Mouse (Mus musculus) cerebellum, adult 2 months (tissue): Measurements from ENCODE around the gene Chrna1. TPM values are rescaled to one million over a fixed set of nuclear protein-coding genes. Genes with fewer than 3 reads are reported as not detected.

ENCODE experiments used
- DNase-seq, 2 experiments: peaks; one replicate each; pipeline ENCODE4 v3.0.0; 2021
- H3K27ac ChIP-seq: fragments of 200-500 bp; 2 replicates; pipeline ENCODE4 v1.5.1; 2012; ENCODE audit warnings: low read length, control low read depth, inconsistent platforms; ENCODE audit not compliant: insufficient read depth
- H3K27me3 ChIP-seq: fragments of 200-500 bp; 2 replicates; pipeline ENCODE4 v1.6.1; 2012; ENCODE audit warnings: inconsistent platforms, mild to moderate bottlenecking, low read length, moderate library complexity; ENCODE audit not compliant: control insufficient read depth, insufficient read depth
- H3K4me1 ChIP-seq: fragments of 200-500 bp; 2 replicates; pipeline ENCODE4 v1.6.1; 2011; ENCODE audit warnings: low read length; ENCODE audit not compliant: control insufficient read depth, insufficient read depth
- H3K4me3 ChIP-seq: fragments of 200-500 bp; replicated peaks from 2 replicates; pipeline ENCODE3; 2011; ENCODE audit warnings: mild to moderate bottlenecking, low read depth, low read length, control low read depth; ENCODE audit not compliant: insufficient read depth
- CTCF ChIP-seq: fragments of 200-500 bp; IDR thresholded peaks from 2 replicates; pipeline ENCODE4 v1.5.1; 2011; ENCODE audit warnings: low read depth, mild to moderate bottlenecking, control low read depth, low read length, moderate library complexity, borderline replicate concordance; ENCODE audit not compliant: insufficient read depth
- POLR2A ChIP-seq: fragments of 200-500 bp; IDR thresholded peaks from 2 replicates; pipeline ENCODE4 v1.6.1; 2011; ENCODE audit warnings: low read length, control low read depth, borderline replicate concordance; ENCODE audit not compliant: insufficient read depth
- WGBS: fragments of 180-500 bp; shearing (Covaris S2); methylation state at CpG from one replicate; pipeline ENCODE4 v1.1.7; 2018; 5-methylcytosine and 5-hydroxymethylcytosine counted together
- polyA plus RNA-seq: library from polyadenylated mRNA; depleted of rRNA; stranded (reverse); fragments of >200 nt; gene quantifications from 2 replicates; pipeline ENCODE4 v1.2.3, GENCODE M21; 2012

Chrna1 gene
- polyA plus RNA-seq, 1 experiment: 0.08 TPM

DNA sequence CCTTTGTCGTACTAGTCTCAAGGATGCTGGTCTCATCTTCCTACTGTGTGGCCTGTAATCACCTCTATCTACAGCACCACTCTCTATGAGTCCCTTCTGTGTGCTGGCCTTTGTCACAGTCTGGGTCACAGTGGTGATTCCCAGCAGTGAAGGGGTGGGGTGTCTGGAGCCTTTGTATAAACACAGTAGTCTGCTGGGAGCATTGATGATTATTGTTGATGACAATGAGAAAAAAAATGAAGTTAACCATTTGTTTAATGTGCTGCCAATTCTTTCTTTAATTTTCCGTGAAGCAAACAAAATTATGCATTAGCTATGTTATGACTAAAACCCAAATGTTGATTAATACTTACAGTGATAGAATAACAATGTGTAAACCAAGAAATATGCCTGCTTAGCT is 8.8 kb upstream of the Chrna1 start:
- 79% methylated on average over 2 of the region's 2 CpGs for WGBS
- TF ChIP-seq CTCF (no peak), POLR2A (no peak)
- Histone ChIP-seq H3K27ac (no peak overlapping the region), H3K27me3 (peaks cover 3% of the 10 kb centered on the region; the same call in 1 of the 2 replicates), H3K4me3 (no peak overlapping the region), H3K4me1 (no peaks in the 10 kb centered on the region; the same call in 1 of the 2 replicates)
- DNase-seq: no peak

DNA sequence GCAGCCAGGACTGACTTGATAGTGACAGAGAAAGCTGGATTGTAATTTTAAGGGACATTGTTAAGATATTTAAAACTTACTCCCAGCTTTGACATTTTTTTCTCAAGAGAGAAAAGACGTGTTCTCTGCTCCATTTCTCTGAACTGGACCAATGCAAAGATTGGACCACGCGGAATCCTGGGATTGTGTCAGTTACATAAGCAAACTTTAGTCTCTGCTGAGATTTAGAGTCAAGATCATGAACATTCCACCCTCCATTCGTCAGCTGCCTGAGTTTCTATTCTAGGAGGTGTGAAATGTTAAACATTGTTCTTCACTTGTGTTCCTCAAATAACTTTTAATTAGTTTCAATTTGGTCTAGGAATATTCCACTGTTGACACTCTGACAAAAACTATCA is 7.0 kb upstream of the Chrna1 start:
- WGBS: 65% methylated on average over 4 of the region's 4 CpGs
- Histone ChIP-seq H3K4me1 (no peaks in the 10 kb centered on the region; the same call in 1 of the 2 replicates), H3K27me3 (peaks cover 3% of the 10 kb centered on the region; the same call in 1 of the 2 replicates), H3K27ac (no peak overlapping the region), H3K4me3 (no peak overlapping the region)
- no peak for DNase-seq
- TF ChIP-seq CTCF: no peak
- TF ChIP-seq POLR2A: no peak

DNA sequence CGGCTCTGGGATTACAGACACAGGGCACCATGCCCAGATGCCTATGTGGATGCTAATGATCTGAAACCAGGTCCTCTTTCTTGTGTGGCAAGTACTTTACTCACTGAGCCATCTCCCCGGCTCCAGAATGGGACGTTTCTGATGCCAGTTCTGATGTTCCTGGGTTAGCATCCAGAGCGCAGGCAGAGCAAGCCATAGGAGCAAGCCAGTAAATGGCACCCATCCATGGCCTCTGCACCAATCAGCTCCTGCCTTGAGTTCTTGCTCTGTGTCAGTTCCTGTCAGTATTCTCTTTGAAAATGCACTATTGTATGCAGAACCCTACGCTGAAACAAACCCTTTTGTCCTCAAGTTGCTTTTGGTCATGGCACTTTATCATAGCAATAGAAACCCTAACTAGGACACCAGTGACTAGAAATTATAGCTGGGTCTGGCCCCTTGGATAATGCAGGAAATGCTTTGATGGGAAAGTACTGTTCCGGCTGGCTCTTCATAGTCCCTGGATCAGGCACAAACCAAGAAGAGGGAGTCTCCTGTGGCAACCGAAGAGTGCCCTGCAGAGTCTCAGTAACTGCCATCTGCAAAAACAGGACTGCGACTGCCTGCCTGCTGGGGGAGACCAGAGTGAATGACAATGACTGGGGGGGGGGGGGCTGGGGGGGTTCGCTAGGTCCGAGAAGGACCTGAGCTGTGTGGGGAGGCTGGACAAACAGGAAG is 6.4 kb upstream of the Chrna1 start:
- no peak overlapping the region for H3K4me3 ChIP-seq
- peaks cover 3% of the 10 kb centered on the region; the same call in 1 of the 2 replicates for H3K27me3 ChIP-seq
- H3K4me1 ChIP-seq: no peaks in the 10 kb centered on the region; the same call in 1 of the 2 replicates
- peak in 1 of 2 experiments; percentile 28 for DNase-seq
- WGBS: 20% methylated on average over 10 of the region's 10 CpGs
- no peak for TF ChIP-seq POLR2A
- no peak for TF ChIP-seq CTCF
- H3K27ac ChIP-seq: no peak overlapping the region

DNA sequence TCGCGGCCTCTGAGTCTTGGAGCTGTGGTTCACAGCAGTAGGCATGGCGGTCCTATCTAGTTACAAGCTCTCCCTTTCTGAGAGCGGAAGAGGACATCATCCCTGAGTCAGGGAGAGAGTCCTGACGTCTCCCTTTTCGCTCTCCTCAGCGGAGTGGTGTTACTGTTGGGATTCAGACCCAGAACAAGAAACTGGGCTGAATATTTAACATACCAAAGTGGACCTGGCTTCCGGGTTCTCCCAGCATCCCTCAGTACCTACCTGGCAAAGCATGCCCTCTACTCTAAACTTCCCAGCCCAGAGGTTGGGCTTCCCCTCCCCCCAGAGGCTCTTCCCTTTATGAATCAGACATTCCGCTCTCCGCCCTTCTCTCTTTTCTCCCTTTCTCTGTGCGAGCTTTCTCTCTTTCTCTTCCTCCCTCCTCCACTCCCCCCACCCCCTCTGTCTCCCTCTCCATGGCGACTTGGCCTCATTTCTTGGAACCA is 5.3 kb upstream of the Chrna1 start:
- Histone ChIP-seq H3K27ac (peak overlapping the region; percentile 10; the same call in 1 of the 2 replicates), H3K27me3 (peaks cover 3% of the 10 kb centered on the region; the same call in 1 of the 2 replicates), H3K4me1 (no peaks in the 10 kb centered on the region; the same call in 1 of the 2 replicates), H3K4me3 (peak overlapping the region; percentile 66)
- DNase-seq: peak in 1 of 2 experiments; percentile 18
- TF ChIP-seq CTCF (no peak), POLR2A (no peak)
- WGBS: 17% methylated on average over 12 of the region's 12 CpGs

DNA sequence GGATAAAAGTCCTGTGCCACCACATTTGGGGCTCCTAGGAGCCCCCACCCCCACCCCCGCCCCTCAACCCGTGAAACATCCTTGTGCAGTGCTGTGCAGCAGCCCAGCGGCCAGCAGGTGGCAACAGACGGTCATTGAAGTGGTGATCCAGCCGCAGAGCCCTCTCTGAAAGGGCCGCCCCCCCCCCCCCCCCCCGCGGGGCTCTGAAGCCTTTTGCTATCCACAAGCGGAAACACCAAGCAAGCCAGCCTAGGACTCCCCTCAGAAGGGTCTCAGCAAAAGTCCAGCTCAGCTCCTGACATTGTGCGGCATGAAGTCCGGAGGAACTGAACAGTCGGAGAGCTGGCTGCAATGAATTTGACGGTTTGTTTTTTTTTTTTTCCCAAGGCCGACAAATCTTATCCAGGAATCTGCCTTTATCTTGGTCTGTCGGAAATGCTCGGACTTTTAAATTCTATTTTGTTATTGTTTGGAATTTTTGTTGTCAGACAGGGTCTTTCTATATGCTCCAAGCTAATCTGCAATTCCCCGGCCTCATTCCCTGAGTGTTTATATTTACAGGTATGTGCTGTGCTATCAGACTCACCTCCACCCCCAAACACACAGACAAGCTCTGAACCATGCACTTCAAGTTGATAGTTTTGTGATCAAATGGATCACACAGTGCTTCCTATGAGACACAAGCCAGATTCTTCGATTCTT is 4.7 kb upstream of the Chrna1 start:
- no peaks in the 10 kb centered on the region for H3K4me1 ChIP-seq
- H3K27me3 ChIP-seq: no peaks in the 10 kb centered on the region
- TF ChIP-seq CTCF (peak; percentile 39; the same call in 1 of the 2 replicates), POLR2A (no peak)
- H3K27ac ChIP-seq: peak overlapping the region; percentile 10; the same call in 1 of the 2 replicates
- H3K4me3 ChIP-seq: peak overlapping the region; percentile 66
- 3% methylated on average over 18 of the region's 18 CpGs for WGBS
- DNase-seq: peak; percentile 59 to 62

DNA sequence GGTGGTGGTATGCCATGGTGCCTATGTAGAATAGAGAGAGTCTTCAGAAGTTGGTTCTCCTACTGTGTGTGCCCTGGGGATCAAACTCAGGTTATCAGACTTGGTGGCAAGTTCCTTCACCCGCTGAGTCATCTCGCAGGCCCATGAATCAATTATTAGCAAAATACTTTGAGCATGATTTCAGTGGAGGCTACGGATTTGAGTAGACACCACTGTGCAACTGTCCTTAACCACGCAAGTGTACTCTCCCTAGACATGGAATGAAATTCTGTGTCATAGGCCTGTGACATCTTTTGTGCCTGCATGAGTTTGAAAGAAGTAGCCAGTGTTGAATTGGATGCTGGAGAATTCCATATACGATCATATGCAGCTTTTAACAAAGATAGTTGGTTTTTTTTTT is 582 bp upstream of the Chrna1 start:
- no peak for DNase-seq
- TF ChIP-seq POLR2A (no peak), CTCF (no peak)
- H3K4me3 ChIP-seq: no peak overlapping the region
- no peaks in the 10 kb centered on the region for H3K4me1 ChIP-seq
- WGBS: 94% methylated on average over 5 of the region's 5 CpGs
- no peak overlapping the region for H3K27ac ChIP-seq
- H3K27me3 ChIP-seq: no peaks in the 10 kb centered on the region

DNA sequence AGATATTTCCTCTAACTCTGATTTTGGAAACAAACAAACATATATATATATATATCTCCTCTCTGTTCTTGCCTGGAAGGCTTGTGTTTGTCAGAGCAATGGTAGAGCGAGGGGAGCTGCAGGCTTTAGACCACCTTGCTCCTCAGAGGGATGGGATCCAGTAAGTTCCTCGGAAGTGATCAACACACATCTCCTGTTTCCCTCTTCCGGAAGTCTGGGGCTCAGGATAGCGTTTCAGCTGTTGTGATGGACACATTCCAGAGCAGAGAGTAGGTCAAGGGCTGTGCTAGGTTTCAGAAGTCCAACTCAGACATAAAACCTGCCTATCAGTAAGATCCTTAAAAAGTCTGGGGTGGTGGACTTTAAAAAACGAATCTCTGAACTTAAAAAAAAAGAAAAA is 970 bp downstream of the Chrna1 start:
- 53% methylated on average over 5 of the region's 5 CpGs for WGBS
- DNase-seq: no peak

DNA sequence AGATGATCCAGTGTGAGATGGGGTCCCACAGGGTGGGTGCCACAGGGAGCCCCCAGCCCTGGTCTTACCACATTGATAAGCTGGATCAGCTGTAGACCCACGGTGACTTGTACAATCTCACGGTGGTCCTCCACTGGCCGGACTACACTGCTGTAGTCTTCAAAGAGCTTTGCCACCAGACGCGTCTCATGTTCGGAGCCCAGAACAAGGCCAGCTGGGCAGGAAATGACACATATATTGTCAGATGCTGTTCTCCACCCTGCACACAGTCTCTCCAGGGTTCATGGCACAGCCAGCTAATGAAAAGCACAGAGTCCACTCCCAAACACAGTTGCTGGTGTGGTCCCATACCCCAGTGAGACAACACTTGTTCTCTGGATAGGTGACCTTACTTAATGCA is 5.7 kb downstream of the Chrna1 start:
- DNase-seq: no peak
- no peaks in the 10 kb centered on the region for H3K27me3 ChIP-seq
- H3K4me3 ChIP-seq: no peak overlapping the region
- H3K27ac ChIP-seq: no peak overlapping the region
- TF ChIP-seq POLR2A (no peak), CTCF (no peak)
- H3K4me1 ChIP-seq: no peaks in the 10 kb centered on the region
- WGBS: 83% methylated on average over 6 of the region's 6 CpGs

More for the DNA sequence above, 970 bp downstream of the Chrna1 start:
- H3K27me3 ChIP-seq: no peaks in the 10 kb centered on the region
- no peaks in the 10 kb centered on the region for H3K4me1 ChIP-seq
- no peak overlapping the region for H3K4me3 ChIP-seq
- H3K27ac ChIP-seq: no peak overlapping the region
- no peak for TF ChIP-seq POLR2A
- TF ChIP-seq CTCF: no peak
